Mouse (Mus musculus) v-Abl transformed pro-B cells (cell line): ENCODE results near the gene H2-Q2.
"Not testable (repeated sequence)": the region's sequence is repeated elsewhere in the genome, so short reads cannot be mapped to it uniquely, and the experiment has no call there.

Experiments used
- in situ Hi-C, 2 experiments: fragments of 400-800 bp; cut with MboI; formaldehyde crosslinking; loops; one replicate each; pipeline ENCODE4 v1.15.1; 2025; ENCODE audit not compliant: unreplicated experiment in 2 of 2

H2-Q2 gene

DNA sequence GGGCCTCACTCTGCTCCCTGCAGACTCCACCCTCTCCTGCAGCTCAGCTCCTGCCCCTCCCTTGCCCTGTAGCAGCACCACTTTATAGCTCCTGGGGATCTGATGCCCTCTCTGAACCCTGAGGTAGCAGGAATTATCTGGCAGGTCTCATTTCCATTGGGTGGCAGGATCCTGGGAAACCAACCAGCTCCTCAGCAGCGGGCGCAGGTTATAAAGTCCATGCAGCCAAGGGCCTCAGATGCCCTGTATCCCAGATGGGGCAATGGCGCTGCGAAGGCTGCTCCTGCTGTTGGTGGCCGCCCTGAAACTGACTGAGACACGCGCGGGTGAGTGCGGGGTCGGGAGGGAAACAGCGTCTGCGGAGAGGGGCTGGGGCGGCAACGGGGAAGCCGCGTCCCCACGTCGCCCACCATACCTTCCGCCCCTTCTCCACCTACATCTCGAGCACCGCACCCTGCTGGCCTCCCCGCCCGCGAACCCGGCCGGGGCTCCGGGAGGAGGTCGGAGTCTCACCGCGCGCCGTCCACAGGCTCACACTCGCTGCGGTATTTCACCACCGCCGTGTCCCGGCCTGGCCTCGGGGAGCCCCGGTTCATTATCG lies at the start of gene H2-Q2:
Gene H2-Q2, plus strand, starts transcription at position 172 of the 601 bp plus-strand sequence.
- in situ Hi-C loops, result no loop called here

DNA sequence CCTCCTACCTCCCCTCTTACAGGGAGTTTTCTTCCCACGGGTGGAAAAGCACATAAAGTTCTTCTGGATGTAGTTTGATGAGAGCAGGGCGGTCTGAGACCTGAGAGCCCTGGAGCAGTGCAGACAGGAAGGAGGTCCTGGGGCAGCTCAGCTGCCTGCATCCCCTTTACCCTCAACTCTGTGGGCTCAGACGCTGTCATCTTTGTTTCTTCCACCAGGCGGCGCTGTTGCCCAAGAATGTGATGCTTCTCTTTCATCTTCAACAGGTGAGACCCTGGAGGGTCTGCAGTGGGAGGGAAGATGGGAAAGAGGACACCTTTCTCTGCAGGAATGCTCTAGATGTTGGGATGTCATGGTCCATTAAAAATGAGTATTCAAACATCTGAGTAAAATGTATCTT lies 46.2 kb upstream of the H2-Q2 start:
- in situ Hi-C loops, result loop anchor here in 1 of 2 experiments (10.0 kb wide), 1 partner anchor 239 kb away; the partner anchor contains the start of gene Psors1c2

GRCm38 (mm10) chr17:35300261-35300945 lies 41.6 kb upstream of the H2-Q2 start:
- in situ Hi-C loops, result loop anchor here (5.0 to 10.0 kb wide), 3 partner anchors 43 to 1336 kb away; no protein-coding TSS in a partner anchor

GRCm38 (mm10) chr17:35301645-35302258 lies 40.3 kb upstream of the H2-Q2 start:
- in situ Hi-C loops, result loop anchor here (5.0 to 10.0 kb wide), 3 partner anchors 44 to 1337 kb away; no protein-coding TSS in a partner anchor

DNA sequence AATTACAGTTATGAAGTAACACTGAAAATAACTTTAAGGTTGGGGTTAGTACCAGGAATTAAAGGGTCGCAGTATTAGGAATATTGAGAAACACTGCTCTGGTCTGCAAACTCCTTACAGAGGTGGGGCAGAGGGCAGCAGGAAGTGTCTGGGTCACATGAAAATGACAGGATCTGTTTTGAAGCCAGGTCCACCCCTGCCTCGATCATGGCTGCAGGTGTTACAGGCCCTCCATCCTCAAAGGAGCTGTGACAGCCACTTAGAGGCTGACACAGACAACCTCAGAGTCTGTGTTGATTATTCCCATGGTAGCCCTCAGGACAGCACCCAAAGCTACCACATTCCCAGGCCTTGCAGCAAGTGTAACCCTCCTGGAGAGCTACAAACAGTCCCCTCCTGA lies 38.8 kb upstream of the H2-Q2 start:
- in situ Hi-C loops, result loop anchor here (5.0 to 10.0 kb wide), 3 partner anchors 46 to 1338 kb away; no protein-coding TSS in a partner anchor

GRCm38 (mm10) chr17:35303756-35304350 lies 38.2 kb upstream of the H2-Q2 start:
- in situ Hi-C loops, result loop anchor here (5.0 to 10.0 kb wide), 3 partner anchors 47 to 1339 kb away; no protein-coding TSS in a partner anchor

- in situ Hi-C loops, result loop anchor here (5.0 to 10.0 kb wide), 3 partner anchors 47 to 1340 kb away; no protein-coding TSS in a partner anchor
Measured at GRCm38 (mm10) chr17:35304478-35304877, 37.6 kb upstream of the H2-Q2 start.

DNA sequence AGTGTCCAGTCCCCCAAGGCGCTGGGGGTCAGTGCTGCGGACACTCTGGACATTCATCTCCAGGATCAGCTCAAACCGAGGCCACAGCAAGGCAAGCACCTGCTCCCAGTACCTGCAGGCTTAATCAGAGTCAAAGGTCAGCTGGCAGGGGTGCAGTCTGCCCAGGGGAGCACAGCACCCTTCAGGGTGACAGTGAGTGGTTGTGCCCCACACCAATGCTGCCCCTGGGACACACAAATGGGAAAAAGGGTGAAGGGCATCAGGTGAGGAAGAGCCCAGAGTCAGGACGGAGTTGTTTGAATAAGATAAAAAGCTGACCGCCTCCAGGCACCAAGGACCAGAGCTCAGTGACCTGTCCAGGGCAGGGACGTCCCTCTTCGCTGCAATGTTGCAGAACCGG lies 37.1 kb upstream of the H2-Q2 start:
- in situ Hi-C loops, result loop anchor here (5.0 to 10.0 kb wide), 3 partner anchors 48 to 1340 kb away; no protein-coding TSS in a partner anchor

GRCm38 (mm10) chr17:35318671-35319070 lies 23.4 kb upstream of the H2-Q2 start:
- in situ Hi-C loops, result loop anchor here in 1 of 2 experiments (5.0 kb wide), 1 partner anchor 59 kb away; the partner anchor contains the start of gene H2-Q4

DNA sequence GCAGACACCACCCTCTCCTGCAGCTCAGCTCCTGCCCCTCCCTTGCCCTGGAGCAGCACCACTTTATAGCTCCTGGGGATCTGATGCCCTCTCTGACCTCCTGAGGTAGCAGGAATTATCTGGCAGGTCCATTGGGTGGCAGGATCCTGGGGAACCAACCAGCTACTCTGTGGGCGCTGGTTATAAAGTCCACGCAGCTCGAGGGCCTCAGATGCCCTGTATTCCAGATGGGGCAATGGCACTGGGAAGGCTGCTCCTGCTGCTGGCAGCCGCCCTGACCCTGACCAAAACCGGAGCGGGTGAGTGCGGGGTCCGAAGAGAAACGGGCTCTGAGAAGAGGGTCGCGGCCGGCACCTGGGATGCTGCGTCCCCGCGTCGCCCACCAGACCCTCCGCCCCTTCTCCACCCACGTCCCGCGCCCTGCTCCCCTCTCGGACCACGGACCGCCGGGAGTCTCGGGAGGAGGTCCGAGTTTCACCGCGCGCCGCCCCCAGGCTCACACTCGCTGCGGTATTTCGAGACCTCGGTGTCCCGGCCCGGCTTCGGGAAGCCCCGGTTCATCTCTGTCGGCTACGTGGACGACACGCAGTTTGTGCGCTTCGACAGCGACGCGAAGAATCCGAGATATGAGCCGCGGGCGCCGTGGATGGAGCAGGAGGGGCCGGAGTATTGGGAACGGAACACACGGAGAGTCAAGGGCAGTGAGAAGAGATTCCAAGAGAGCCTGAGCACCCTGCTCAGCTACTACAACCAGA lies 21.5 kb upstream of the H2-Q2 start, which contains the start of gene H2-Q1:
Gene H2-Q1, plus strand, starts transcription at position 79 of the 755 bp plus-strand sequence.
- in situ Hi-C loops, result no loop called here

DNA sequence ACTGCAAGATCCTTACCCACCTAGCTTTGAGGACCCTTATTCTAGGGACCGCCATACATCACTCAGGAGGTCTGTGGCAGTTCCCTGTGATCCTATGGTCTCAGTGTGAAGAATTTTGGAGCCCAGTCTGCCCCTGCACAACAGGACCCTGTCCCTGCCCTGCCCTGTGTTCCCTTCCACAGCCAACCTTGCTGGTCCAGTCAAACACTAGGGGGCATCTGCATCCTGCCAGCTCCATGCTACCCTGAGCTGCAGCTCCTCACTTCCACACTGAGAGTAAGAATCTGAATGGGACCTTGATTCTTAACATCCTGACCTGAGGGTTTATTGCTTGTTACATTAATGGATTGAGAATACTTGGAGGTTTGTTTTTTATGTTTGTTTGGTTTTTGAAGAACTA lies 16.9 kb upstream of the H2-Q2 start:
- in situ Hi-C loops, result not testable (repeated sequence)

- in situ Hi-C loops, result not testable (repeated sequence)
Measured at GRCm38 (mm10) chr17:35326000-35326399, 16.0 kb upstream of the H2-Q2 start.

- in situ Hi-C loops, result loop anchor here in 1 of 2 experiments (10.0 kb wide), 1 partner anchor 755 kb away; no protein-coding TSS in a partner anchor
Measured at GRCm38 (mm10) chr17:35329714-35330113, 12.3 kb upstream of the H2-Q2 start.

- in situ Hi-C loops, result loop anchor here in 1 of 2 experiments (10.0 kb wide), 1 partner anchor 753 kb away; no protein-coding TSS in a partner anchor
Measured at GRCm38 (mm10) chr17:35331546-35331945, 10.5 kb upstream of the H2-Q2 start.

- in situ Hi-C loops, result no loop called here
Measured at GRCm38 (mm10) chr17:35342711-35343476, 852 bp downstream of the H2-Q2 start.

DNA sequence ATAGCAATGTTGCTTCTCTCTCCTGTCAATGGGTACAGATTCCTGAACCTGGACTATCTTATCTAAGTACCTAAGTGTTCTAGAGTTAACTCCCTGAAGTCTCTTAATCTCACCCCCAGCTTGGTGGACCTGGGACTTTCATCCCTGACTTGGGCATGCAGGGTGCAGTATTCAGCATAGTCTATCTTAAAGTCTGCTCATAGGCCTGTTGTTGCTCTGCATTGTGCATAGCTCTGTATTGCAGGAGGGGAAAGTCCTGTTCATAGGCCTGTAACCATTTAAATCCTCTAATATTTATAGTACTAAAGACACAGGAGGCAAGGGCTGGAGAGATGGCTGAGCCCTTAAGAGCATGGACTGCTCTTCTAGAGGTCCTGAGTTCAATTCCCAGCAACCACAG lies 5.6 kb downstream of the H2-Q2 start:
- in situ Hi-C loops, result not testable (repeated sequence)

GRCm38 (mm10) chr17:35353275-35353674 lies 11.2 kb downstream of the H2-Q2 start:
- in situ Hi-C loops, result not testable (repeated sequence)

GRCm38 (mm10) chr17:35354071-35354470 lies 12.0 kb downstream of the H2-Q2 start:
- in situ Hi-C loops, result no loop called here

DNA sequence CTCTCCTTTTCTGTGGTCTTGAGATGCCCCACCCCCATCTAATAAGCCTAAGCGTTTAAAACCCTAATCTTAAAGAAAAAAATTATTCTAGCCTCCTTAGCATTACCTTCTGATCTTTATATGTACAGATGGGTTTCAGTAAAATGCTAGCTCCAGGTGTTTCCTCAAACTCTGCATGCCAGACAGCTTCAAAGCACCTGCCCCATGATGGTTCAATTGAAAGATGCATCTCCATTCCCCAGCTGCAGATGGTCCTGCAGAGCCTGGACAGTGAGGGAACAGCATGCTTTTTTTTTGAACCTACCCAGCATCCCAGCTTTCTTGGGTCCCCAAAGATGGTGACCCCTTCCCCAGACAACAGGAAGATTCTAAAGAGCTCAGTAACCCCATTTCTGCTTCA lies 15.0 kb downstream of the H2-Q2 start:
- in situ Hi-C loops, result no loop called here
